Mouse (Mus musculus) mature B cell (primary cell): ENCODE results near the gene Nek2.

Source experiments
- in situ Hi-C: fragments of 300-500 bp; cut with MboI; formaldehyde crosslinking; loops from 2 replicates; pipeline ENCODE4 v1.14.3; 2019

Gene Nek2

DNA sequence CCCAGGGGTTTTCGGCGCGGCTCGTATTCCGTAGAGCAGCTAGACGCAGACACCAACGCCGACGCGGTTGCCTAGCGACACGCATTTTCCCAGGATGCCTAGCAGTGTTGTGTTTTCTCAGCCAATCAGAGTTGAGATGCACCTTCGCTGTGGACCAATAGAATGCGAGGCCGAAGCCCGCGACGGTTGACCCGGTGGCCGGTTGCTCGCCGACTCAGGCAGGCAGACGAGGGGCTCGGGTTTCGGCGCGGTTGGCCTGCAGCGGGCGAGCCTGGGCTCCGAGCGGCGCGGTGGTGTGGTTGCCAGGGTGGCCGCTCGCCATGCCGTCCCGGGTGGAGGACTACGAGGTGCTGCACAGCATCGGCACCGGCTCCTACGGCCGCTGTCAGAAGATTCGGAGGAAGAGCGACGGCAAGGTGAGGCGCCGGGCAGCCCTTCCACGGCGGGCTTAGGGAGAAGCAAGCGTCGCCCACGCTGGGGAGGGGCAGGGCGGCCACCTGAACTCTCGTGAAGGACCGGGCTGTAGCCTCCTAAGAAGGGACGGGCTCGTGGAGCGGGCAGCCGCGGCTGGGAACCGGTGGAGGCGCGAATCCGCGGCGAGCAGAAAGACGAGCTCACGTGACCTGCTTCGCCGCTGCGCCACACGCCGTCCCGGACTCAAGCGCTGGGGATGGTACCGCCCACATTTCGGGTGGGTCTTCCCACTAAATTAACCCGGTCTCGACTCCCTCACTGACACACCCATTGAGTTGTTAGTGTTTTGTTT is at the start of gene Nek2:
Gene Nek2 (plus strand): TSS at position 119 of the 766 bp plus-strand sequence.
- in situ Hi-C loops: no loop called here

DNA sequence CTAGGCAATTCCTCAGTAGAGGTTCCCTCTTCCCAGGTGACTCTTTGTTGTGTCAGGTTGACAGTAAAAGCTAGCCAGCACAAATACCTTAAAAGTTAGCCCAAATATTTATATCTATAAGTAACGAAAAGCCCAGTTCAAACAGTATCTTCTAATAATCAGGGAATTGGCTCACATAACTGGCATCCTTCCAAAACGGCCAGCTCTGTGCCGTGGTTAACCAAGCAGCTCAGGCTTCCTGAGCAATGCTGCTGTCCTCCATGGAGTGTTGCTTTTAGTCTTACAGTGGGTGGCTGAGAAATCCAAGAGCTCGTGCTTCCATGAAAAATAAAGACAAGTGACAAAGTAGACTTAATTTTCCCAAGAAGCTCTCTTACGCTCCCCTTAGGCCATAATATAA is 47.1 kb upstream of the Nek2 start:
- in situ Hi-C loops: no loop called here

DNA sequence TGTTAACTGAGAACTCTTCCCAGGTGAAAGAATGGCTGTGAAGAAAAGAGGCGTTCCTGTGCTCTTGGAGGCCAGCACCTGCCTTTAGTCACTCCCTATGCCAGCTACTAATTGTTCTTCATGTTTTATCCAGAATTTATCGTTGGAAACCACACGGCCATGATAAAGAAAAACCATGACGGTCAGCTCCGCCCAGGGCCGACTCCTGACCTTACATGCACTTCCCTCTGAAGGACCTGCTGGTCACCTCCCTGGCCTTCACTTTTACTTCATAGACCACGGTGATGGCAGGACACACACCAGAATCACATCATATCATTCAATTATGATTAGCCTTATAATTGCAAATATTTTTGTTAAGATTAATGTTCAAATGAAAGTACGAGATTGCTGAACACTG is 46.1 kb upstream of the Nek2 start:
- in situ Hi-C loops: no loop called here

DNA sequence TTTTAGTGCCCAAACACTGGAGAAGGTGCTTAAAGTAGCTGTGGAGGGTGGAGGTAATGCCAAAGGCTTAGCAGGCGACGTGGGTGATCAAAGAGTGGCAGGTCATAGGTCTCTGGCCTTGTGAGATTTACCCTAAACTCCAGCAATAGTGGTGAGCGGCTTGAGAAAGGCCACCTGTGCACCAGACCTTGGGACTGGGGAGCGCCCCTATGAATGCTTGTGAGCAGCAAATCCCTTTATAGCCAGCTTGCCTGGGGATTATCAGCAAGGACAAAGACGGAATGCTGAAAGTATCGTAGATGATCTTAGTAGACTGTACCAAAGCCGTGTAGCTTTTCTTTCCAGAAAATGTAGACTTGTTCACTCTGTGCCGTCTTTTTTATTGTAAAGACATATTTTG is 43.7 kb upstream of the Nek2 start:
- in situ Hi-C loops: no loop called here

DNA sequence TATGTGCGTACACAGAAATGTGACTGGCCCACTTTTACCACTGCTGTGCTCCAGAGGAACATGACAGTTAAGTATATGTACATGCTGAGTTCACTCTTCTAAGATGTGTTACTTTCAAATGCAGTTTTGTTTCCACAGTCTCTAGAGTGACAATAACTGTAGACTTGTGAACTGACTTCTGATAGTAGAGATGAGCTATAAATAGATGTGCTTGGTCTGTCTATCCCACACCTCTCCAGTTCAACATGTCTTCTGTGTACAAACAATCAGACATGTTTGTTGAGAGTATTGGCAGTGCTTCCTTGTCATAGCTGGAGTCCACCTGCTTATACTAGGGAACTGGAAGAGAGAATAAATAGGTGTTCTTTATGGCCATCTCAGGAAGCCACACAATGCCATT is 40.8 kb upstream of the Nek2 start:
- in situ Hi-C loops: no loop called here

DNA sequence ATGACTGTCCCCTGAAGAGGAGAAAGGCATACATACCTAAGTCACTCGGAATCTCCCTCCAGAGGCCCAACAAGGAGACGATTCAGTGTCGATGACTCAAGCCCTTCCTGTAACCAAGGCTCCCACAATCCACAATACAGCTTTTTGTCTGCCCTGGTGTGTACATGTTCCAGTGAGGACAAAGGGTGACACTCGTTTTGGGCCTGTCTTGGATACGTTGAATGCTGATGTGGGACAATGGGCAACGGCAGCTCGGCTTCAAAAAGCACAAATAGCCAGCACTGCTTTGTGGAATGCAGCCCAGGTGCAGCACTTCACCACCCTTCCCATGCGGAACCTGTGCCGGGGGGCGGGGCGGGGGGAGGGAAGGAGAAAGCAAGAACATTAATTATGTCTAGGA is 36.1 kb upstream of the Nek2 start:
- in situ Hi-C loops: no loop called here

DNA sequence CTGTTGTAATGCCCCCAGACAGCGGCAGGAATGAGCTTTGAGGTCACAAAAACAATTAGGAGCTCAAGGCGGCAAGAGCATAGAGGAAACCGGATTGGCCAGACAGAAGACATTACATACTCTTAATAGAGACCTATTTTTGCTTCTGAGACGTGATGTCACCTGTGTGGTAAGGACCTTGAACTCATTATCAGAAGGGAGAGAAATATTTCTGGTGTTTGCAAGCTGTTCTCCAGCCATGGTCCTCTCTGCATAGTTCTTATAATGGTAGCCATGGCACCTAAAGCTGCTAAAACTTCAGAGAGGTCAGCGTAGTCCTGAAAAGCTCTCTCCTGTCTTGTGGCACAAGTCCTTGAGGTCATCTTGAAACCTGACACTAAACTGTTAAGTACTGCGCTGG is 35.0 kb upstream of the Nek2 start:
- in situ Hi-C loops: no loop called here

DNA sequence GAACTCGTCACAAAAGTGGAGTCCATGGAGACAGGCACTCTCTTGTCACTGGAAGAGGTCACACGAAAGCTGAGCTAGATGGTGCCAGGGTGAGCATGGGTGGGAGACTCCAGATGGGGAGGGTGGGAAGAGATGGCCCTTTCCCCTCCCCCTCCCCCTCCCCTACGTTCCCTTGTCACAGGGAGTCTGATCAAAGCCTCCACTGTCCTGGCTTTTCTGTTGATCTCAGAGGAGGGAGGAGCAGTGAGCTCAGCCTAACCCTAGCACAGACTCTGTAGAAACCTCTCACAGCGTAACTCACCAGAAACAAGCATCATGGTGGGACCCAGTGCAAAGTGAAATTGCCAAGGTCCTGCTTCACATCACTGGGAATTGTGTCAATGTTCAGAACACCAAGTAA is 33.9 kb upstream of the Nek2 start:
- in situ Hi-C loops: no loop called here

DNA sequence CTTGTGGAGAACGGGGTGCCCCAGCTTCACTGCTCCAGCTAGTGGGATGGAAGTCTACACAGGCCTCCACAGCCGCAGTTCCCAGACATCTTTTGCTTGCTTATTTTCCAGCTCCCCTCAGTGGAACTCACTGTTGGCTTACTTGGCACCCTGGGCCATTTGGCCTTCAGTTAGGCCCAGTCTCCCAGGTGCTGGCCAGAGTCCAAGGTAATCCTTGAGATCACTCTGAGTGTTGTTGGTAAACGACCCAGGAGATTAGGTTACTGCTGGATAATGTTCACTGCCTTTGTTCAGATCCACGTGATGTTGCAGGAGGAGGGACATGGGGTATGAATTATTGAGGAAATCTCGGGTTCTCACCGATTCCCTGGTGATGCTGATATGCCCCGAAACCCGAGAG is 28.3 kb upstream of the Nek2 start:
- in situ Hi-C loops: no loop called here

DNA sequence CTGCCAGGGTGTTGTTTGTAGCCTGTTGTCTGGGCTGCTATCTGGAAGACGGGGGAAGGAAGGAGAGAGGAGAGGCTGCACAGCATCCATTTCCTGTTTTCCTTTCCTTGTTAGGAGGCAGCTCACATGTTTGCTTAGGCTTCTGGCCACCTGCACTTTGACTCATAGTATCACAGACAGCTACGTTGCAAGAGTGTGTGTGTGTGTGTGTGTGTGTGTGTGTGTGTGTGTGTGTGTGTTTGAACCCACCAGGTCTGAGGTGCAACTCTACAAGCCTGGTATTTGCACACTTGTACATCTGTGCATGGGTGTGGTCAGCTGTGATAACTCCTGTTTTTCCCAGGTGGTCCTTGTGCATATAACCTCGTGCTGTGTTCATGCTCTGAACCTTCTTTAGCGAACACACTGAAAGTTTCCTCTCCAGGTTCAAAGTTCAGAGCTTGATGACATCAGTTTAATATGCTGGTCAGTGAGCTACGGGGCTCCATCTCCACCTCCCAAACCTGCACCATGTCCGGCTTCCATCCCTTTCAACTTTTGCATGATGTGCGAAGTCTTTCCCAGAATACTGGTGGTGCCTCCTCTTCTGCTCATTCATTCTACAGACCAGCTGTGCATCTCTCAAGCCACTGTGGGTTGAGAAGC is 27.2 kb upstream of the Nek2 start:
- in situ Hi-C loops: no loop called here

DNA sequence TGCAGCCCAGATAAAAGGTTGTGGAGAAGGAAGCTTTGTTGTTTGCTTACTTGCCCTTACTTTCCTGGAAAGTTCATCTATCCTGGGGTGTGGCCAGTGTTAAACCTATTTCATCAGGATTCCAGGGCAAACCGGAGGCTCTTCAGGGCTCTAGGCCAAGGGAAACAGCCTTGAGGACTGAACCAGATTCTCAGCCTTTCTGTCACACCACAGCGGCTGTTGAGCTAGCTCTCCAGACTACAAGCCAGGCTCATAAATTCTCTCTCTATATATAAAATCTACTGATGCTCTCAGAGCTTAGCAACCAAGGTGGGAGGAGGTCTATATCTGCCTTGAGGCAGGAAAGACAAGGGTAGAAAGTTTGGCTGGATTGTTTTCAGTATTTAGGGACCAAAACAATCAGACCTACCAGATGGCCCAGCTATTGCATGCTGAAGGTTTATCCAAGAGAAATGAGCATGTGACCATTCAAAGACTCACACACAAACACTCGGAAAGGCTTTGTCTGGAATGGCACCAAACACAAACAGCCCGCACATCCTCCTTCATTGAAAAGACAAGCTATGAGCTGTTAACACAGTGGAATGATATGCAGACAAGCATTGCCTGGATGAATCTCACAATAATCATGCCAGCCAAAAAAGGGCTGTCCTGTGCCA is 24.9 kb upstream of the Nek2 start:
- in situ Hi-C loops: no loop called here

DNA sequence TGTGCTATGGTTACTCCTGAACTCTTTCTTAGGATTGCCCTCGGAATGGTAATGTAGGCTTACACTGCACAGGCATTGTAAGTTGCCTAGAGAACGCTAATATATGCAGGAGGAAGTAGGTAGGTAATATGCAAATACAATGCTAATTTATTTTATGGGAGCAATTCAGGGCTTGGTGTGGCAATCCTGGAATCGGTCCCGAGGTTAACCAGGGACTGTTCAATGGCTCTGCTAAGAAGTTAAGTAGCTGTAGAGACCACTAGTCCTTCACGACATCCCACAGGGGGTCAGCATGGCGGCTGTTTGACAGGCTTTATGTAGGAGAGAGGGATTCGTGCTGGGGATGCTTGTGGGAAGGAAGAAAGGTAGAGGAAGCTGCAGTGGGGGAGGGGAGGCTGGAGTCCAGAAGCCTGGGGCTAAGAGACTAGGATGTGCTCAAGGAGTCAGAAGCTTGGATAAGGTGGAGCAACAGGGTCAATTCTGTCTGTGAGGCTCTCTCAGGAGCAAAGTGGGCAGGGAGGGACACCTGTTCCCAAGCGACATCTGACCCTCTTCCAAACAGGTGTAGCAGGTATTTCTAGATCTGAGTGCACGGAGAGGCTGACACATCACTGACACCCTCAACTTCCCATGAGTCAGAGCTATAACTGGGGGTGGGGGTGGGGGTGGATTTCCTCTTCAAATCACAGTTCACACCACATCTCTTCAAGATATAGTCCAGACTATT is 19.0 kb upstream of the Nek2 start:
- in situ Hi-C loops: no loop called here

DNA sequence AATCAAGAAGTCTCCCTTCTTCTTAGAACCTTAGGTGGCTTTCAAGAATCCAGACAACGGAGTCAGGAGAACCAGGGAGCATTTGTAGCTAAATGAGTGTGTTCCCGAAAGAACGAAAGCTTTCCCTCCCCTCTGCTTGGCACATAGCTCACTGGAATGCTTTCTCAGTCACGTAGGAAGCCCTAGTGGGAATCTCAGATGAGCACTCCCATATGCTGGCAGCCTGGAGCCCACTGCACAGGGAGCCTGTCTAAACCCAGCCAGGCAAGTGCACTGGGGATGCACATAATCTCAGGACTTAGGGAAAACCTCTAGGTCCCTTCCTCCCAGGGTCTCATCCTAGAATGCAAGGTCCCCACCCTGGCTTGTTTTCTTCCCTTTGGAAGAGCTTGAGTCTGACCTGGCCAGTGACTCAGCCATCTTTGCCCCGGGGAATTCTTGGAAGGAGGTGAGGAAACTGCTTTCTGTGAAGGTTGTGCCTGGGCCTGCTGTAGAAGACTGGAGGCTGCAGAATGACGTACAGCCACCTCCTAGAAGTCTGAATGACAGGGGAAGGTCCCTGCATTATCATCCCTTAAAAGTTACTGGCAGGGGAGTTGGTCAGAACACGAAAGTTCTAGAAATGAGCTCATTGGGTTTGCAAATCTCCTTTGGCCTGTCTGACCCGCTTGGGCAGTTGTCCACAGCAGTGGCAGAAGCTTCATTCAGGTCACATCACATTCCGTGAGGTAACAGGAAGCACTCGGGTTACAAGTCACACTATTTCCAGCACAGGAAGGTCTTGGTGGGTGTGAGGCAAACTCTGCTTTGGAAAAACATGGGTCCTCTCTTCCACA is 18.2 kb upstream of the Nek2 start:
- in situ Hi-C loops: no loop called here

DNA sequence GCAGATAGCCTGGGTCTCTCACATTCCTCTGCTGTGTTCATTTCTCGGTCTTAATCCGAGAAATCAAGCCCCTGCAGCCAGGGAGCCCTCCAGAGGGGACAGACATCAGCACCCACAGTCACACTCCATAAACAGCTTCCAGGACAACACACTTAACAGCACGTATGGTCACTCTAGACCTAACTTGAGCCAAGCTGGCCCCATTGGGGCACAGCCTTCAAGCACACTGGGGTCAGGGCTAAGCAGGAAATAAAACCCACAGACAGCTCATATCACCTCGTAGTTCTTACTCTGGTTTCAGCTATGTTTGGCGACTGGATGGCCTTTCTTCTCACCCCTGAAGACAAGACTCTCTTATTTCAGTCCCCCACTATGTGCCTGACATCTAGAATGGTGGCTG is 16.5 kb upstream of the Nek2 start:
- in situ Hi-C loops: no loop called here

DNA sequence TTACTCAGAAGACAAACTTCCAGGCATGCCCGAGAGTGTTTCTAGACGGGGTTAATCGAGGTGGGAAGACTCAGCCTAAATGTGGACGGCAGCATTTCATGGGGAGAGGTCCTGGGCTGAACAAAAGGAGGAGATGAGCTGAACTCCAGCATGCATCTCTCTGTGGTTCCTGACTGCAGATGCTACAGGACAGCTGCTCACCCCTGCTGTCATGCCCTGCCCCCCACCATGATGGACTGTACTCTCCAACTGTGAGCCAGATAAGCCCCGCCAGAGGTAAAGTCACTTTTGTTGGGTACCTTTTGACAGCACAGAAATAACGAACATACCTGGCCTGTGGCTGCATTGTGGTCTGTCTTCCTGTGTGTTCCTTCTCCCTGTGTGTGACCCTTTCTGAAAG is 15.5 kb upstream of the Nek2 start:
- in situ Hi-C loops: no loop called here

DNA sequence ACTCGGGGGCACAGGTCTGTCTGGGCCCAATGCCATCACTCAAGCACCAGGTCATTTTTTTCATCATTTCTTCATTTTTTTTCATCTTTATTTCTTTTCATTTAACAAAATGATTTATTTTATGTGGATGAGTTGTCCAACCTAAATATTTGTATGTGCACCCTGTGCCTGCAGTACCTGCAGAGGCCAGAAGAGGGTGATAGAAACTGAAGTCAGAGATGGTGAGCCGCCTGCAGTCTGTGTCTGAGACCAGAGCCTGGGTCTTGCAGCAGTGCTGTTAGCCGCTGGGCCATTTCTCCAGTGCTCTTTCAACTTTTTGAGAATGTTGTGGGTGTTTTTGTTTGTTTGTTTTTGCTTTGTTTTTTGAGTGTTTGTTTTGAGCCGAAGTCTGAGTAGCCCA is 14.5 kb upstream of the Nek2 start:
- in situ Hi-C loops: no loop called here

DNA sequence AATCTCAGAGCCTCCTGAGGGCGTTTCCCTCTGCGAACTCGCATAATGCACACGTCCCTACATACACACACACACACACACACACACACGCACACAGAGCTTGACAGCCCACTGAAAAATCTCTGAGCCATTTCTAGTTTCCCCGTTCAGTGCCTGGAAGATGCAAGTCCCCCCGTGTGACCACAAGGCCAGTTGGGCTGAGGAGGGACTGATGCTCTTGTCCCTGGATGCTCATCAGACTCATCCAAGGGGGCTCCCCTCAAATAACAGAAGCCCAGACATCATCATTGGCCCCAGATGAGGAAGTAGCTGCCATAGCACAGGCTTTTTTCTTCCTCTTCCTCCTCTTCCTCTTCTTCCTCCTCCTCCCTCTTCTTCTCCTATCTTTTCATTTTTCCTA is 13.3 kb upstream of the Nek2 start:
- in situ Hi-C loops: no loop called here

DNA sequence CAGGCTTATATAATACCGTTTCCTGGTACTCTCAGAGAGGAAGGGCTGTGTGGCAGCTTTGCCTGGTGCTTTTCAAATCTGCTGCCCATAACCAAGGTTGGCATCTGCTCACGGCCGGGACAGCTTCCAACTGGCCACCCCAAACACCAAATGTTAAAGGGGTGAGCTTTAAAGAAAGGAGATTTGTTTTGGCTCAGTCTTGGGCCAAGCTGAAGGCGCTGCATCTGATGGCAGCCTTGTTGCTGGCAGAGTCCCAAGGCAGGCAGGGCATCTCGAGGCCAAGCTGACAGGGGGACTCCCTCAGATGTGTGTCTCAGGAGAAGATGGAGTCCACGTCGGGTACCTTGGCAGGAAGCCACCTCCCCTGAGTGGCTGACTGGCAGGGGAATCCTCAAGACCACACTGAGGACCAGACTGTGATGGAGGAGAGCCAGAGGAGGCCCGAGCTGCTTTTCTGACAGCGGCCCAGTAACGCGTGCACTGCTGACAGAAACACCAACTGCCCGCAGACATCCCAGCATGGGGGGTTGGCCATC is 12.5 kb upstream of the Nek2 start:
- in situ Hi-C loops: no loop called here

DNA sequence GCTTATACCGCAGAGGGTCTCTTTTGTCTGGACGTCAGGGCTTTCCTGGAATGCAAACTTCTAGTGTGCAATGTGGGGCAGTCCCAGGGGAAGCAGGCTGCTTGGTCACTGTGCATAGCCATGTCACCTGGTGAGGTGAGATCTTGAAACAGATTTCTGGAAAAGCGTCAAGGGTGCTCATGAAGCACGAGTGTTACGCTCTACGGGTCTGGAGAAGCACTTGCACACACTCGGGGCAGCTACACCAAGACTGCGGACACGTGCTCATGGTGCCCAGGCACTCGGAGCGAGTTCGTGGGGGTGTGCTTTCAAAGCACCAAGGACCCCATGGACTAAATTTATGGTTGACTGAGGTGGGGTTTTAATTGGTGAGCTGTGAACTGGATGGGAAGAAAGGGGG is 9.5 kb upstream of the Nek2 start:
- in situ Hi-C loops: loop anchor here (10.0 kb wide), 2 partner anchors 87 to 227 kb away; no protein-coding TSS in a partner anchor

DNA sequence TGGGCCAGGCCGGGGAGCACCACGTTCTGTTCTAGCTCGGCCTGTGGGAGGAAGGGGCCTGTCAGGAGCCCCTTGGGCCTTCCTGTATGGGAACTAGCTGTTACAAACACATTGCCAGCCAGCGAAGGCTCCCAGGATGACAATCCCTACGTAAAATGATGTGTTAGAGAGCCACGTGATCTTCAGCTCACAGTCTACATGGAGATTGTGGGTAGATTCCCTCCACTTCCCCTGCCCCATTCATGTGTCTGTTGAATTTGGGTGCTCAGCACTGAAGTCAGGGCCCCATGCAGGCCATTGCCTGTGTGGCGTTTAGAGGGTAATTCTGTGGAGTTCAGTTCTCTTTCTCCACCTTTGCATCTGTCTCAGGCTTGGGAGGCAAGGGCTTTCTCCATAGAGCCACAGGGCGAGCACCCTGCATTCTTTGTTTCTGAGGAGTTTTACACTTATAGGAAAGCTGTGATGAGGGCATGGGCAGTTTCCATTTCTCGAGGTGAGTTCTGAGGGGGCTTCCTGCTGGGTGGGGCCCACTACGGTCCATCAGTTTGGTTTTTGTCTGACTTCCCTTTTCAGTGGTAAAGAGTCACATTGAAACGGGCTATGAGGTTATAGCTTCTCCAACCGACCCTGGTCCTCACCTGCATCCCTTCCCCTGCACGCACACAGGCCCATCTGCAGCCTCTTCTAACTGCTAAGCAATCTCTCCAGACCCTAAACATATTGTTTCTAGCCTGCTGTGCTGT is 8.1 kb upstream of the Nek2 start:
- in situ Hi-C loops: loop anchor here (10.0 kb wide), 2 partner anchors 88 to 228 kb away; no protein-coding TSS in a partner anchor
